Comparison of ENCODE assay signal across 29 mouse cellular contexts in genomic region chr13:47033602-47034001, GRCm38 (mm10). TPM values are rescaled to one million over a fixed set of nuclear protein-coding genes. Genes with fewer than 3 reads are reported as not detected.
"Had no signal": no experiment of that assay in that cellular context is flagged by ENCODE, and none has a peak within 500 bp of the region (broad histone marks: within the 10 kb centered on the region; RNA-seq: fewer than 3 reads in every experiment).

No protein-coding gene starts in this region.

- H3K27me3 ChIP-seq: embryonic facial prominence, embryonic 12.5 days; embryonic facial prominence, embryonic 13.5 days; embryonic facial prominence, embryonic 15.5 days; forebrain, embryonic 12.5 days; forebrain, embryonic 13.5 days; forebrain, embryonic 15.5 days had no signal

- H3K4me2 ChIP-seq: embryonic facial prominence, embryonic 12.5 days; embryonic facial prominence, embryonic 13.5 days; embryonic facial prominence, embryonic 15.5 days; forebrain, embryonic 12.5 days; forebrain, embryonic 13.5 days; forebrain, embryonic 15.5 days had no signal

- H3K27ac ChIP-seq: embryonic facial prominence, embryonic 10.5 days; embryonic facial prominence, embryonic 12.5 days; embryonic facial prominence, embryonic 13.5 days; embryonic facial prominence, embryonic 15.5 days; forebrain, embryonic 10.5 days; forebrain, embryonic 12.5 days; forebrain, embryonic 13.5 days; forebrain, embryonic 15.5 days; gastrocnemius, adult 2 months; heart, adult 2 months had no signal

- H3K9ac ChIP-seq: embryonic facial prominence, embryonic 12.5 days; embryonic facial prominence, embryonic 13.5 days; embryonic facial prominence, embryonic 15.5 days; forebrain, embryonic 12.5 days; forebrain, embryonic 13.5 days; forebrain, embryonic 15.5 days; forebrain, postnatal 0 days had no signal

- ATAC-seq: forebrain, embryonic 13.5 days; forebrain, embryonic 14.5 days; forebrain, embryonic 15.5 days; forebrain, postnatal 0 days had no signal

- H3K9me3 ChIP-seq: embryonic facial prominence, embryonic 10.5 days; embryonic facial prominence, embryonic 12.5 days; embryonic facial prominence, embryonic 13.5 days; embryonic facial prominence, embryonic 15.5 days; forebrain, embryonic 10.5 days; forebrain, embryonic 12.5 days; forebrain, embryonic 13.5 days; forebrain, embryonic 15.5 days had no signal

- H3K4me3 ChIP-seq: embryonic facial prominence, embryonic 10.5 days; embryonic facial prominence, embryonic 12.5 days; embryonic facial prominence, embryonic 13.5 days; embryonic facial prominence, embryonic 15.5 days; erythroblast, embryonic 14.5 days; forebrain, embryonic 10.5 days; forebrain, embryonic 12.5 days; forebrain, embryonic 13.5 days; forebrain, embryonic 15.5 days; gastrocnemius, adult 2 months; heart, adult 2 months had no signal

- DNase-seq: cerebellum, adult 18-20 months; cerebellum, adult 2 months; cerebellum, adult 8-10 months; cerebellum, adult 9-10 months; cerebellum, adult 9-11 months; cerebellum, postnatal 10 days; cerebellum, postnatal 14 days; cerebellum, postnatal 25 days; cerebellum, postnatal 36 days; embryo, embryonic 11 days; forebrain, postnatal 0 days; gastrocnemius, adult 2 months; gastrocnemius, postnatal 10 days; gastrocnemius, postnatal 14 days; gastrocnemius, postnatal 25 days; gastrocnemius, postnatal 36 days; heart, adult 11 months; heart, adult 18-20 months; heart, adult 2 months had no signal

- H3K36me3 ChIP-seq: embryonic facial prominence, embryonic 12.5 days; embryonic facial prominence, embryonic 15.5 days had no signal

- H3K4me1 ChIP-seq: embryonic facial prominence, embryonic 10.5 days; embryonic facial prominence, embryonic 15.5 days; forebrain, embryonic 10.5 days; forebrain, embryonic 12.5 days; forebrain, embryonic 13.5 days; forebrain, embryonic 15.5 days had no signal

RNA-seq across cellular contexts. Expression of gene Tpmt, which starts 10.9 kb away (rescaled TPM):
- polyA plus RNA-seq: erythroblast, embryonic 14.5 days had no signal

RNA-seq across cellular contexts. Expression of gene Nhlrc1, which starts 19.0 kb away (rescaled TPM):
- polyA plus RNA-seq: erythroblast, embryonic 14.5 days had no signal
